Mouse (Mus musculus) layer of hippocampus, postnatal 25 days (tissue): ENCODE data around the gene Hivep3. TPM values are rescaled to one million over a fixed set of nuclear protein-coding genes. Genes with fewer than 3 reads are reported as not detected.

Experiments used
- DNase-seq, 2 experiments: peaks; one replicate each; pipeline ENCODE4 v3.0.0; 2022; ENCODE audit warnings: mixed read lengths in 2 of 2, low spot score in 1 of 2; ENCODE audit errors: extremely low spot score in 1 of 2
- total RNA-seq, 2 experiments: library from RNA; stranded (reverse); gene quantifications; 2 replicates each; pipeline ENCODE4 v1.2.3; 2021

Hivep3 gene
- total RNA-seq, 2 experiments from 2014 or later = 37.9 to 57.4 TPM

DNA sequence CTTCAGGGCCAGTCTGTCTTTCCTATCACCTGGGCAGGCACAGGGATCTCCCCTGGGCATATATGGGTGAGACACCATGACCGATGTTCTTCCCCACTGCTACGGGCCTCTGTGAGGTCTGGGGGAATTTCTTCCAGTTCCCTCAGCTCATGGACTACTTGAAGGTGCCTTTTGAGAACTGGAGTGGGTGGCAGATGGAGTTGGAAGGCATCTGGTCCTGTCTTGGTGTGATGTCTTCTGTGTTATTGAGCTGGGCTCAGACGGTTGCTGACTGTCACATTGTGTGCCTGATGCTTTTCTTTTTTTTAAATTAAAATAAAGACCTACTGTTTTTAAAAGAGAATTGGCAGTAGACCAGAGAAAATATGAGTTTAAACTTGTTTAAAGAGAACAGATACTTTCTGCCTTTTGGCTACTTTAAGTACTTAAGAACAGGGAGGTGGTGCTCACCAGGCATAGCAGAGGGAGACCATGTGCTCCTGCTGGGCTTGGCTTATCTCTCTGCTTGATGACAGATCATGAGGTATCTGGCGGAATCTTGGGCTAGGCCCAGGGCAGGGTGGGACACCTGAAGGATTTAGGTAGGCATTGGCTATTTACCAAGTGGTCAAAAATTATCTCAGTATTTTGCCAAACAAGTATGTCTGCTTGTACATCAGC lies 26.1 kb downstream of the Hivep3 start:
- no peak for DNase-seq

DNA sequence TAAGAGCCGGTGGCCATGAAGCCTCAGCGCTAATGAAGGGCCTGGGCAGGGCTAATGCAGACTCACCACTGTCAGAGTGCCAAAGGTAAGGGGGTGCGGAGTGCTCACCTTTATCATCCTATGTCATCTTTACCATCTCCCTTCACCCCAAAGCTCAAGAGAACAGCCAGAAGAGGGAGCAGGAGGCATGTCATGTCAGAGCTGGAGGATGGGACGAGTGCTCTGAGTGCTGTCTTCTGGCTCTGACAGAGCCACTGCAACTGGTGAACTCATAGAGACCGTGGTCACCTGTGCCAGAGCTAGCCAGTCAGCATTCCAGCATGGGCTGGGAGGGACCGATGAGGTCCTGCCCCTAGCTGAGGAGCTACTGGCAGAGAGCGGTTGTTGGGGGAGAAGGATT lies 27.2 kb downstream of the Hivep3 start:
- no peak for DNase-seq

DNA sequence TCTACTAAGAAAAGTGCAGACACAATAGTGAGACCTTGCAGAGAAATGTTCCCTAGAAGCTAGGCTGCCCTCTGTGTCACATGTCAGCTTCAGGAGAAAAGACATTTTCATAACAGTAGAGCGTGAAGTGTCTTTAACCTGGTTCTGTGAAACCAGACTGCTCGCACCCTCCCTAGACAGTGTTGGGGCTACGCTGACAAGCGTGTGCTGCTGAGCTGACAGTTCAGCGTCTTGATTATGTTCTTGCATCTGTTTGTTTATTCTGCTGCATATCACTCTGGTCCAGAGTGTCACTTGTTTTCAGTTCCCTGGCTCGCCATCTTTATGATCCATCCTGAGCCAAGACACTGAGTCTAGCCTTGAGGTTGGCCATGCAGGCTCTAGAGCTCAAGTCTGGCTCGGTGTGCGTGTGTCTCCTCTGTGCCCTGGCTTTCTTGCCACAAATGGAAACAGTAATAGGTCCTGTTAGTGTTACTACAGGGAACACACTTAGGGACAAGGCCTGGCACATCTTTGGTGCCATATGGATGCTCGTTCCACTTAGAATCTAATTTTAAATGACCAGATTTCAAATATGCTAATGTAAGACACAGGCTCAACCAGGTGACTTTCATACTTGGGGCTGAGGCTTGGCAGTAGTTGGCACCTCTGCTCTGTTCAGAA lies 28.0 kb downstream of the Hivep3 start:
- no peak for DNase-seq

DNA sequence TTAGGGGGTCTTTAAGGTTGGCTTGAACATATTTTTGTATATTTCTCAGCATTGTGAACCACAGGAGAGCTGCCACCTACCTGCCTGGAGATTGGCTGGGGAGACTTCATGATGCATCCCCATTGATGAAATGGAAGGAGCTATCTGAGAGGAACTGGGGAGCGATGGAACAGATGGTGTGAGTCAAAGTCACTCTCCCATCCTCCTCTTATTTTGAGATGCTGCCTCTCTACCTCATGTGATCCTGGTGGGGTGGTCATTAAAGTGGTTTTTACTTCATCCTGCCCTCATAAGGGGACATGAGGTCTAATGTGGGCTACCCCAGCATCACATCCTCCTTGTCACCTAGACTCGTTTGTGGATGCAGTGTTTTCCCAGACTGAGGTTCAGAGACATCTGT lies 28.6 kb downstream of the Hivep3 start:
- DNase-seq = no peak

DNA sequence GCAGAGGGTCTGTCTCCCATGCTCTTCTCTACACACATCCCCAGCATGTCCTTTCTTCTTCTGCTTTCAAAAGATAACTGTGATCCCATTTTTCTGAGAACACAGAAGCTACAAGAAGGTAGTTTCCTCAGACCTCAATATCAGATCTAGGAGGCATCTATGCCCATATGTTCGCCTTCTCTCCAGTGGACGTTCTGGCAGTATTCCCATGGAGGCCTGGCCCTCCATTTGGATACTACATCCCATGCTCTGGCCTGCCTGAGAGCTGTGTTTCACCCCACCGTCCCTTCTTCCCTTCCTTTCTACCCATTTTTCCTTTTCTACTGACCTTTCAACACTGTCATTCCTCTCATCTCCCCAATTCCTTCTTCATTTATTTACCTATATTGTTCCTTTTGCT lies 34.5 kb downstream of the Hivep3 start:
- no peak for DNase-seq

DNA sequence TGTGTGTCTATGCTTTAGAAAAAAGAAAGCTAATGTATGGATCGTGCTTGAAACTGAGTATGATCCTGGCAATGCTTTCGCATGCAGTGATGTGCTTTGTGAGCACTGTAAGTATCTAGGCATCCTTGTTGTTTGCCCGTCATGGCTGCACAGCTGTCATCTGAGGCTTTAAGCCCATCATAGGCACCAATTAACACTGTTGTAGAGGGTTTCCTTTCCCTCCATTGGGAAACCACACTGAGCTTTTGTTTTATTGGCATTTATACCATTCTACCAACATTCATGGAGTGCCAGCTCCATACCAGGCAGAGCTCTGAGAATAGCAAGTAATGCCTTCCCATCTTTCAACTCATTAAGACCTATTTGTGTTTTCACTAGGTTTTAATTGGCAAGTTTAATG lies 42.3 kb downstream of the Hivep3 start:
- no peak for DNase-seq

DNA sequence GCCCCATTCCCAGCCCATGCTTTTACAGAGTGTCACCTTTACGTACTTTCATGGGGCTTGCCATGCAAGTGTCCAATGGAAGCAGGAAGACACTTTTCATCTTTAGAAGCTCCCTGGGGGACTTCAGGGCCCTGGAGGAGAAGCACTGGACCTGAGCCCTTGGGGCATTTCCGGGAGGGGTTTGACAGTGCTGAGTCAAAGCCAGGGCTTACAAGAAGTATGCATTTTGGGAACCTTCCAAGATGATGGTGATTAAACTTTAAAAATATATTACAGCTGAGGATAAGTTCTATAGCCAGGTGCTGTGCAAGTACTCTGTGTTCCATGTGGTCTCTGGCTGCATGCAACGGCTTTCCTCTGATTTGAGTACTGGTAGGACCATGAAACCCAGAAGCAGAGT lies 43.6 kb downstream of the Hivep3 start:
- no peak for DNase-seq

DNA sequence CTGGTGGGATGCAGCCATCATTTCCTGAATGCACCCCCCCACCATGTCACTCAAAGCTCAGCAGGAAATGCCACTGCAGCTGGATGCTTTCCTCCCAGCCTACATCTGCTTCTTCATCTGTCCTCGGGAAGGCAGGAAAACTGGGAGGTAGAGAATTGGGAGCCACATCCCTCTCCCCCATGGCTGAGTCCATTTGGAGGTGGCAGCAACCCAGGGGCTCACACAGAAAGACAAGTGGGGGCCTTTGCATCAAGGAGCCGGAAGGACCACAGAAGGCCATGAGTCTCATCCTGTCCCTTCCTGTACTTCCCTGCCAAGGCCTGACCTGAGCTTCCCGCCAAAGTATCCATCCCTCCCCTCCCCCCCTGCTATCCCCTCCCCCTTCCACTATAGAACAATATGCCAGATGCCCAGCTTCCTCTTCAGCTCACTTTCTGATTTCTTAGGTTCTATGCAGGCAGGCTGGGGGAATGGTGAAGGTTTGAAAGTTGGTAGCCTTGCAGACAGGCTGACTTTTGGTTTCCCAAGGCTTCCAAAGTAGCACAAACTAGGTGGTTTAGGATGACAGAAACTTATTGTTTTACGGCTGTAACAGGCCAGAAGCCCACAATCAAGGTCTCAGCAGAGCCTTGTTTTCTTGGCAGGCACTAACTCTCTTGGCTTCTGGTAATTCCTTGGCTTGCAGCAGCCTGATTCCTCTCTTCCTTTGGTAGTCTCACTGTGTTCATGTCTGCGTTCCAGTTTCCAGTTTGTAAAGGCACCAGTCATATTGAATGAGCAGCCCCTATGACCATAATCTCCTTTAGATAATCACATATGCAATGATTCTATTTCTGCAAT lies 46.2 kb downstream of the Hivep3 start:
- DNase-seq = no peak

DNA sequence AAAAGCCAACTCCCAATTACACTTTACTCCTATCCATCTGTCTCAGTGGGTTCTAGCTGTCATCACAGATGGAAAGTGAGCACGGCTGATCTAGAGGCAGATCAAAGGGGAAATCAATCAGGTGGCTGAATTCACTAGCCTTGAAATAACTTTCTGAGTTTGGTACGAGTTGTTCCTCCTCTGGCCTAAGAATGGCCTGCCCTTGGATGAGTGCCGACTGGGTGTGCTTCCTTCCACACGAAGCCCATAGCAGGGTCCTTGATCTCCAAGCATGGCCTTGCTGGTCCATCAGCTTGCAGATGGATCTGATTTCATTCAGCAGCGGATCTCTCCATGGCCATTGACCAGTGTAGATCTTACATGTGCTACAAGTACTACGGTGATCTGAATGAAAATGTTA lies 47.3 kb downstream of the Hivep3 start:
- DNase-seq = no peak

DNA sequence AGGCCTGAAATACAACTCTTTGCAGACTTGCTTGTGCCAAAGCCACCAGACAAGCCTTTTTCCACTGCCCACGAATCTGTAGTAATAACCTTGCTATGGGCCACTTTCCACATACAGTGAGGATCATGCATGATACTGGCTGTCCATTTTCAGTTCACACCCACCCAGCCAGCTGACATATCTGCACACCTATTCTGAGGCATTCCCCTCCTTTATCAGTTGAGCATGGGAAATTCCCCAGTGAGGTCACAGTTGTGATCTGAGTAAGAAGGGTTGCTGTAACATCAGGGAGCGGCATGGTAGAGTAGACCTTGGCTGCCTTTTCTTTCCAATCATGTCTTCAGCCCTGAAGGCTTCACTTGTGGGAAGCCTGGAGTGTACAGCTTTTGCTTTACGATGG lies 51.4 kb downstream of the Hivep3 start:
- DNase-seq = no peak

DNA sequence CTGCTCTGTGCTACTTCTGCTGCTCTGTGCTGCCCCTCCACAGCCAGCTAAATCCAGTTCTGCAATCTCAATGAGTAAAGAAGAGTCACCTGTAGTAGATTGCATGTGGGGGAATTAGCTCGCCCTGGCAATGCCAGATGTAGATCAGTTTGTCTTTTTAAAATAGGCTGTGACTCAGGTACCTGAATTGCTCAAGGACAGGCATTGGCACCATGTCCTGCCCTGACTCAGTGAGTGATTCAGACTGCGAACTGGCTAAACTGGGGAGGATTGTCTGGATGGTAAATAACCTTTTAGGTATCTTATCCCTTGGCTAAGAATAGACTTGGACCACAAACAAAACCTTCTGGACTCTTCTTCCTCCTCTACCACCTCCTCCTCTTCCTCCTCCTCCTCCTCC lies 52.7 kb downstream of the Hivep3 start:
- no peak for DNase-seq

DNA sequence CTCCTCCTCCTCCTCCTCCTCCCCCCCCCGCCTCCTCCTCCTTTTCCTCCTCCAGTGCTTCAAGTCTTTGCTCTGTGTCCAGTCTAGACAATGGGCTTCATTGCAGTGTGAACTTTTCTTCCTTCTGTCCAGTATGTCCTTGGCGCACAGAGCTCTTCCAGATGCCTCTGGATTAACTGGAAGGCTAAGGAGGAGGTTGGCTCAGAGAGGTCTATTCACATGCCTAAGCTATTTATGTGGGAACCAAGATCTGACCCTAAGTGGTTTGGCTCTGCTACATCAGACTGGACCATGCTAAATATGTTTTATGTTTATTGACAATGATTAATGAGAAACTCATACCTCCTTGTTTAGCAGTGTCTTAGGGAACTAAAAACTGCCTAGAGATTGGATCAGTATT lies 53.1 kb downstream of the Hivep3 start:
- no peak for DNase-seq

DNA sequence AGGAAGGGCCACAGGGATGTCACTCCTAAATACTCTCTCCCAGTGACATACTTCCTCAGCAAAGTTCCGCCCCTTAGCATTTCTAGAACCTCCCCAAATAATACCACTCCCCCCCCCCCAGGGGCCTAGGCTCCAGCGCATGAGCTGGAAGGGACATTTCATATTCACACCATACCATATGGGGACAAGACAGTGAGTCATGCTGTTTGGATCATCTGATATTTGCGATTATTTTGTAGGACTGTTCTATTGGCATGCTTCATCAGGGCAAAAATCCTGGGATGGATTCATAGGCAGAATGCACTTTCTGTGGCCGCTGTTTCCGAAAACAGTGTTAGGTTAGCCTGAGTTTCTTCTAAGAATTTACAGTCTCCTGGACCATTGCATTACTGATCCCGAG lies 55.2 kb downstream of the Hivep3 start:
- no peak for DNase-seq

DNA sequence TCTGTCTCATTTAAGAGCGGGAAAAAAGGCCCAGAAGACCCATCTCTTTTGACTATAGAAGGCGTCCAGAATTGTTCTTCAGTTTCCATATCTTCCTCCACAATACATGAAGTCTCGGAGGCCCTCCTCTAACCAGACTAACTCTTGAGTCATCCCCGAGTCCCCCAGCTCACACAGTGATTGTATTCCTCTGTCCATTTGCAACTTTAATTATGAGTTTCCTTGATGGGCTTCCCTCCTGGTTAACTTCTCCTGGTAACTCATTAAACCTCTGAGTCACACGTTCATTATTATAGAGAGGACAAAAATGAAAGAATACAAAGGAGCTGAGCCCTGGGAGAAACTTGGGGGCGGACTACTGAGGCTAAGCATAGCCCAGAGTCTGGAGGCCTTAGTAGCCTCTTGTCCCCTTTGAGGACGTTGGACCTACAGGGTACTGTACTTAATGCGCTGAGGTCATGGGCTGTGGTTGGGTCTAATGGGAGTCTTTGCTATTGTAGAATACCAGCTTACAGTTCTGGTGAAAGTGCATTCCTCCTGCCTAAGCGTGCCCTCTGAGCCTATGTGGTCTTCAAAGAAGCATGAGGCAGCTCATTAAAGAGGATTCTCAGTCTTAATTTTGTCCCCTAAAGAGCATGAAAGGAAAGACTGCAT lies 56.0 kb downstream of the Hivep3 start:
- DNase-seq = no peak

DNA sequence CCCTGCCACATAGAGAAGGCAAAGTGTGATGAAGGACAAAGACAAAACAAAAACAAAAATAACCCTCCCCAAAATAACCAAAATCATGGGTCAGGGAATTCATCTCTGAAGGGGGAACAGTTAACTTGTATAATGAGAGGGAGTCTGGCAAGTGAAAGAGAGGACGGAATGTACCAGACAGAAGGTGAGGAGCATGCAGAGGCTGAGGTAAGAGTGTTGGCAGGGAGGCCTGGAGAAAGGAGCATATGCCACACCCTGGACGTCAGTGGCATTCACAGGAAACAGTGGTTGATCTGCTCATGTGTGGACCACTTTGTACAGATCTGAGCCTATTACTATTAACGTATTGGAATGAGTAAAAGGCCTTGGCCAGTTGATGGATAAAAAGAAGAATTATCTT lies 65.3 kb downstream of the Hivep3 start:
- no peak for DNase-seq

DNA sequence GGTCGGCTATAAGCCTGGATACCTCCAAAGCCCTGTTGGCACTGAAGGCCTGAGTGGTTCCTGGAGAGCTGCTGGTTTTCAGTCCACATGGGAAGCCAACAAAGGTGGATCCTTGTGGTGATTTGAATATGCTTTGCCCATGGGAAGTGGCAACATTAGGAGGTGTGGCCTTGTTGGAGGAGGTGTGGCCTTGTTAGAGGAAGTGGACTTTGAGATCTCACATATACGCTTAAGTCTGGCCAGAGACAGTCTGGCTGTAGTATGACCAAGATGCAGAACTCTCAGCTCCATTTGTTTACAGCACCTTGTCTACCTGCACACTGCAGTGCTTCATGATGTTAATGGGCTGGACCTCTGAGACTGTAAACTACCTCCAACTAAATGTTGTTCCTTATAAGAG lies 73.0 kb downstream of the Hivep3 start:
- no peak for DNase-seq

DNA sequence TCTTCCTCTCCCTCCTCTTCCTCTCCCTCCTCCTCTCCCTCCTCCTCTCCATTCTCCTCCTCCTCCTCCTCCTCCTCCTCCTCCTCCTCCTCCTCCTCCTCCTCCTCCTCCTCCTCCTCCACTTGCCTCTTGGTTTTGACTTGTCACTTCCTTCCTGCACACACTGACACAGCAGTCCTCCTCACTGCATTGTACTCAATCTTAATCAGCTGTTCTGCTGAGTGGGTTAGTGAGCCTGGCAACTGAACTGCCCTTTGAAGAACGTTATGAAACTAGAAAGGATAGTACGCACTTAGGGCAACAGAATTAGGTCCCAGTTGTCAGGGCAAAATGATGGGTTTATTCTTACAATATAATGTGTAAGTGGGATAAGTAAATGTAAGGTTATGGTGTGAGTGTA lies 73.8 kb downstream of the Hivep3 start:
- DNase-seq = no peak

DNA sequence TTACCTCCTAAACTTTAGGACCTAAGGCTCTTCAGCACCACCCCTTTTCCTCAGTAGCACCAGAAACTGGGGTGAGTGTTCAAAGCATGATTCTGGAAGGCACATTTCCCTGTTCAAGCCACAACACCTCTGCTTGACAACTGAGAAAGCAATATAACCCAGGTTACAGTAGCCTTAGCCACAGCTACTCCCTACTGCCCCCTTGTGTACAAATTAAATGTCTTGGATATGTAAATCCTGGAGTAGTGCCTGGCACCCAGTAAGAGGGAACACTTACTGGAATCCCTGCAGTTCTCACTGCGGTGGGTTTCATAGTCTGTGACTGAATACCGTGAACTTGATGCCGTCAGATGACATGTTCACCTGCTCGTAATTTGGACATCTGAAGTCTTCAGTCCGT lies 75.7 kb downstream of the Hivep3 start:
- no peak for DNase-seq

DNA sequence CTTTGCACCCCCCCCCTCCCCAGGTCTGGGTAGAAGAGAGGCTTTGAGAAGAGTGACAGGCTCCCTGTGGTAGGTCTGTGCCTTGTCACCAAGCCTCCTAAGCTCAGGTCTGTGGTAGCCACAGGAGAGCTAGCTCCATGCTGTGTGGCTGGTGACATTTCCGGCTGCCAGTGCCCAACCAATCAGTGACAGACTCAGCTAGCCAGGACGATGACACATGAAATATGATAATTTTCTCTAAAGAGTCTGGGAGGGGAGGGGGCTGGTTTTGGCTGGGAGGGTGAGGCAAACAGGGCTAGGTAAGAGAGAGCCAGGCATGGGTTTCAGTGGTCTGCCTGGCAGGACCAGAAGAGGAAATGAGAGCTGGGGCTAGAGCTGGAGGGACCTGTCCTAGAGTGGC lies 79.2 kb downstream of the Hivep3 start:
- DNase-seq = no peak

DNA sequence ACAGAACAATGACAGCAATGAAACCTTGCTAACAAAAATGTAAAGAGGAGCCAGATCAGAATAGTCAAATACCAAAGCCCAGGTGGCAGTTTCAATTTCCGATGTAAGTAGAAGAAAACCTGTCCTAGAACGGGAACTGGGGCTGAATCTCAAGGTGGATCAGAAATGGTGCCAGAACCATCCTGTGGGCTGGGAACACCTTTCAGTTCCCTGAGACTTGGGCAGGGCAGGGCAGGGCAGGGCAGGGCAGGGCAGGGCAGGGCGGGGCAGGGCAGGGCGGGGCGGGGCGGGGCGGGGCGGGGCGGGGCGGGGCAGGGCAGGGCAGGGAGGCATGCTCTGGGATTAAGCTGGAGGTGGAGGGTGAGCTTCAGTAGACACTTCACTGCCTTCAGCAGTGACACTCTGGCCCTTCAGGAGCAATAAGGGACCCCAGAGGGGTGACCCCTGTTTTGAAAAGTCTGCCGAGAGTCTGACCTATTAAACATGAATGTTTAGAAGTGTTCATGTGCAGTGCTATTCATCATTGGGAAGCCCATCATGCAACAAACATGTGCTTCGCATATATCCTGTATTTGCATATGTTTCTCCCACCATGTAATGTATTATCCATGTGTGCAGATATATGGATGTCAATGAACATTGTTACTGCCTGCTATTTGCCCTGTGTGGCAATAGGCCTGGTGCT lies 80.1 kb downstream of the Hivep3 start:
- DNase-seq = no peak
